7 mouse cellular contexts compared by ENCODE assay signal in the genomic region with DNA sequence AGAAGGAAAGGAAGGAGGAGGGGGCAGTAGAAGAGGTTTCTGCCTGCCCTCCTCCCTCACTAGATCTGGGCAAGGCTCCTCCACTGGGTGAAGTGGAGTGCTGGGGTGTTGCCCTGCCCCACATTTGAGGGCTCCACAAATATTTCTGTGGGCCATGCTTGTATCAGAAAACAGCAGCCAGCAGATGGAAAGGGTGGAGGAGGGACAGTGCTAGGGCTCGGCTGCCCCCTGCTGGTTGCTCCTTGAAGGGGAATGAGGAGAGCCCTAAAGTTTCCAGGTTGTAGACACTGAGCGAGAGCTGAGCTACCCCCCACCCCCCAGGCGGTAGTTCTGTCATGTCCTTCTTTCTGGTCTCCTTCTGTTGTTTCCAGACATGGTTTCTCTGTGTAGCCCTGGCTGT. TPM values are rescaled to one million over a fixed set of nuclear protein-coding genes. Genes with fewer than 3 reads are reported as not detected.
DNase-seq lines count a peak whose midpoint lies in the region; ATAC-seq lines count a peak whose summit lies in the region.

No protein-coding gene starts in this region.

- H3K36me3 ChIP-seq in forebrain, embryonic 12.5 days (replicated peaks): no peaks in the 10 kb centered on the region
- H3K36me3 ChIP-seq in hindbrain, embryonic 12.5 days: no peaks in the 10 kb centered on the region

- peak overlapping the region; percentile 65; the same call in 1 of the 2 replicates for H3K27ac ChIP-seq in forebrain, embryonic 12.5 days
- peak overlapping the region; percentile 87; the same call in 1 of the 2 replicates for H3K27ac ChIP-seq in hindbrain, embryonic 12.5 days

- ATAC-seq in forebrain, embryonic 12.5 days (ENCODE audit: low FRiP score): peak; percentile 36
- ATAC-seq in hindbrain, embryonic 12.5 days (ENCODE audit: low FRiP score): 0 out of 2 replicates have a peak, but pooled peaks have one; percentile 1
- peak; percentile 54 for ATAC-seq in megakaryocyte, adult 5-6 weeks (ENCODE audit: poor library complexity, severe bottlenecking)

- H3K4me3 ChIP-seq in forebrain, embryonic 12.5 days (replicated peaks): no peak overlapping the region
- no peak overlapping the region for H3K4me3 ChIP-seq in hindbrain, embryonic 12.5 days

- no peak overlapping the region for H3K4me2 ChIP-seq in forebrain, embryonic 12.5 days
- H3K4me2 ChIP-seq in hindbrain, embryonic 12.5 days (replicated peaks): no peak overlapping the region

- no peaks in the 10 kb centered on the region for H3K27me3 ChIP-seq in forebrain, embryonic 12.5 days
- no peaks in the 10 kb centered on the region for H3K27me3 ChIP-seq in hindbrain, embryonic 12.5 days

- no peak overlapping the region for H3K9ac ChIP-seq in forebrain, embryonic 12.5 days
- H3K9ac ChIP-seq in hindbrain, embryonic 12.5 days: no peak overlapping the region

- DNase-seq in MN1 (ENCODE audit: low spot score): peak; percentile 80
- peak; percentile 79 for DNase-seq in brain, adult 2 months (ENCODE audit: low read depth, low spot score)
- peak; percentile 68 to 69 for DNase-seq in layer of hippocampus, postnatal 14 days (ENCODE audit: low spot score in 2 of 2)
- DNase-seq in right cerebral cortex, postnatal 14 days: peak; percentile 85

- H3K9me3 ChIP-seq in forebrain, embryonic 12.5 days: no peaks in the 10 kb centered on the region
- no peaks in the 10 kb centered on the region for H3K9me3 ChIP-seq in hindbrain, embryonic 12.5 days (replicated peaks)

- 18% methylated on average over 3 of the region's 3 CpGs for WGBS in forebrain, embryonic 12.5 days
- WGBS in hindbrain, embryonic 12.5 days: 29% methylated on average over 3 of the region's 3 CpGs

- H3K4me1 ChIP-seq in forebrain, embryonic 12.5 days: peaks cover 18% of the 10 kb centered on the region
- peaks cover 16% of the 10 kb centered on the region for H3K4me1 ChIP-seq in hindbrain, embryonic 12.5 days

RNA-seq across cellular contexts. Expression of a gene that starts 26.9 kb away (rescaled TPM):
- 1.1 and 1.6 TPM in 2 replicates for polyA plus RNA-seq in forebrain, embryonic 12.5 days (2016; fragmentation: Nextera tagmentation; extraction: Ambion mirVana)
- polyA plus RNA-seq in hindbrain, embryonic 12.5 days (2016; fragmentation: Nextera tagmentation; extraction: Ambion mirVana): 2.0 and 2.2 TPM in 2 replicates
- 1 to 10 TPM; 3.2 to 3.9 TPM for total RNA-seq in layer of hippocampus, postnatal 14 days (2021)
- 104 and 105 TPM in 2 replicates for total RNA-seq in megakaryocyte, adult 5-6 weeks (2015)
- 164 and 180 TPM in 2 replicates for total RNA-seq in megakaryocyte, adult 5-6 weeks (2017)

Comparison
In these comparisons a context has a peak if more than half of its experiments do, and no peak if none do; other contexts are left out.
1. ATAC-seq: peak in every context shown above with its lines; median percentile 54 in megakaryocyte, adult 5-6 weeks; 36 in forebrain, embryonic 12.5 days; 1 in hindbrain, embryonic 12.5 days.
2. RNA of a gene that starts 26.9 kb away (total RNA-seq): 104 to 180 TPM in megakaryocyte, adult 5-6 weeks; 3.2 to 3.9 TPM in layer of hippocampus, postnatal 14 days; every median in the first group is over 10 times any median in the second.
3. Peak in every context shown above with its lines, with median percentiles within 50 percentile points of each other: DNase-seq.